Mouse (Mus musculus): Measurements from ENCODE around the gene Jpt2. TPM values are rescaled to one million over a fixed set of nuclear protein-coding genes. Genes with fewer than 3 reads are reported as not detected.
"Not testable (repeated sequence)": the region's sequence is repeated elsewhere in the genome, so short reads cannot be mapped to it uniquely, and the experiment has no call there.

Jpt2 gene
- polyA plus RNA-seq, 1 experiment = 10.5 TPM

DNA sequence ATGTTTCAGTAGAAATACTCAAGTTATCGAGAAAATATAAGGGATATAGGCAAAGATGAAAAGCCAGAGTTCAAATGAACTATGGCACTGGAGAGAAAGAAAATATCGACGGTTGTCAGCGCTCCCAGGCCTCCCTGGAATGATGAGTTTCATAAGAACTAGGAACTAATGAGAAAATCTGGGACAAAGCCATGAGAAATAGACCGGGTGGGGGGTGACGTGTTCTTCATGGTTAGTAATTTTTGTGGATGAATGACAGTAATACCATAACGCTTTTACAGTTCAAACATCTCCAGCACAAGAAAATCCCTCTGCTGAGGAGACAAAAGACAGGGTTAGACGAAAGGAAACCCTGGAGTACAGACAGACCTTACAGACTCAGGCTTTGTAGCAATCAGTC lies 1.1 kb downstream of the Jpt2 start:
- H3K36me3 ChIP-seq (ENCODE audit: control insufficient read depth, insufficient read depth, low read length) = peaks cover 14% of the 10 kb centered on the region
- no peak overlapping the region for H3K27ac ChIP-seq (ENCODE audit: insufficient read depth, low read length)
- no peaks in the 10 kb centered on the region for H3K27me3 ChIP-seq (ENCODE audit: control insufficient read depth, insufficient read depth, low read length)
- no peak for TF ChIP-seq POLR2A (IDR thresholded peaks at IDR 0.05; ENCODE audit: low read depth, low read length)
- no peak for TF ChIP-seq CTCF (IDR thresholded peaks at IDR 0.05; ENCODE audit: extremely low read depth, insufficient read depth, insufficient read length, insufficient replicate concordance)
- no peaks in the 10 kb centered on the region; the same call in 1 of the 2 replicates for H3K4me1 ChIP-seq (ENCODE audit: control insufficient read depth, insufficient read depth, insufficient read length)
- no peak for DNase-seq (ENCODE audit: low read depth in 1 of 2, low spot score in 2 of 2)
- 71% methylated on average over 8 of the region's 8 CpGs for WGBS
- H3K4me3 ChIP-seq (ENCODE audit: extremely low read depth, insufficient read depth, insufficient read length) = peak overlapping the region; percentile 85; the same call in 1 of the 2 replicates

DNA sequence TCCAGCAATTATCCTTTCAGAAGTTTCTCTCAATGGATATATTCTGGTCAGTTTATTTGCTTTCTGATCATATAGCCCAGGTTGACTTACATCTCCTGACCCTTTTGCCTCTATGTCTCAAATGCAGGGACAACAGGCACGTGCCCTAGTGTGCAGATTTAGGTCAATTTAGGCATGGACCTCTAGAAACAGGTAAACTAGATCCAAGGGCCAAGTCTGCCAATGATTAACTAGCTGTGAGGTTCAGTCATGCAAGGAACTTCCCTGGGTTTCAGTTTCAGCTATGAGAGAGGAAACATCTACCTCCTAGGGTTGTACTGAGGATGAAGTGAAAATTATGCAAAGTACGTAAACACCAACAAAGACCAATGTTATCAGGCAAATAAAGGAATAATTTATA lies 7.2 kb downstream of the Jpt2 start:
- no peak for TF ChIP-seq POLR2A (IDR thresholded peaks at IDR 0.05; ENCODE audit: low read depth, low read length)
- TF ChIP-seq CTCF (IDR thresholded peaks at IDR 0.05; ENCODE audit: extremely low read depth, insufficient read depth, insufficient read length, insufficient replicate concordance) = no peak
- H3K27ac ChIP-seq (ENCODE audit: insufficient read depth, low read length) = no peak overlapping the region

DNA sequence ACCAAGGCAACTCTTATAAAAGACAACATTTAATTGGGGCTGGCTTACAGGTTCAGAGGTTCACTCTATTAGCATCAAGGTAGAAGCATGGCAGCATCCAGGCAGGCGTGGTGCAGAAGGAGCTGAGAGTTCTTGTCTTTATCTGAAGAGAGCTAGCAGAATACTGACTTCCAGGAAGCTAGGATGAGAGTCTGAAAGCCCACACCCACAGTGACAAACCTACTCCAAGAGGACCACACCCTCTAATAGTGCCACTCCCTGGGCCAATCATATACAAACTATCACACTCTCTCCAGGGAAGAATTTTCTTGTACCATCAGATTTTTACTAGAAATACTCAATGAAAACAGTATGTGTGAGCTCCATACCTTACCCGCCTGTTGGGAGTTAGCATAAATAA lies 9.8 kb downstream of the Jpt2 start:
- Histone ChIP-seq H3K27me3 (ENCODE audit: control insufficient read depth, insufficient read depth, low read length) (no peaks in the 10 kb centered on the region), H3K4me1 (ENCODE audit: control insufficient read depth, insufficient read depth, insufficient read length) (no peaks in the 10 kb centered on the region), H3K36me3 (ENCODE audit: control insufficient read depth, insufficient read depth, low read length) (peaks cover 29% of the 10 kb centered on the region), H3K4me3 (ENCODE audit: extremely low read depth, insufficient read depth, insufficient read length) (no peak overlapping the region), H3K27ac (ENCODE audit: insufficient read depth, low read length) (no peak overlapping the region)
- DNase-seq (ENCODE audit: low read depth in 1 of 2, low spot score in 2 of 2) = no peak
- WGBS = 85% methylated on average over 2 of the region's 2 CpGs
- TF ChIP-seq CTCF (IDR thresholded peaks at IDR 0.05; ENCODE audit: extremely low read depth, insufficient read depth, insufficient read length, insufficient replicate concordance) (no peak), POLR2A (IDR thresholded peaks at IDR 0.05; ENCODE audit: low read depth, low read length) (no peak)

More for the DNA sequence above, 7.2 kb downstream of the Jpt2 start:
- Histone ChIP-seq H3K4me3 (ENCODE audit: extremely low read depth, insufficient read depth, insufficient read length) (no peak overlapping the region), H3K4me1 (ENCODE audit: control insufficient read depth, insufficient read depth, insufficient read length) (no peaks in the 10 kb centered on the region), H3K36me3 (ENCODE audit: control insufficient read depth, insufficient read depth, low read length) (peaks cover 20% of the 10 kb centered on the region), H3K27me3 (ENCODE audit: control insufficient read depth, insufficient read depth, low read length) (no peaks in the 10 kb centered on the region)
- DNase-seq (ENCODE audit: low read depth in 1 of 2, low spot score in 2 of 2) = no peak
- WGBS = 88% methylated on average over 2 of the region's 2 CpGs

DNA sequence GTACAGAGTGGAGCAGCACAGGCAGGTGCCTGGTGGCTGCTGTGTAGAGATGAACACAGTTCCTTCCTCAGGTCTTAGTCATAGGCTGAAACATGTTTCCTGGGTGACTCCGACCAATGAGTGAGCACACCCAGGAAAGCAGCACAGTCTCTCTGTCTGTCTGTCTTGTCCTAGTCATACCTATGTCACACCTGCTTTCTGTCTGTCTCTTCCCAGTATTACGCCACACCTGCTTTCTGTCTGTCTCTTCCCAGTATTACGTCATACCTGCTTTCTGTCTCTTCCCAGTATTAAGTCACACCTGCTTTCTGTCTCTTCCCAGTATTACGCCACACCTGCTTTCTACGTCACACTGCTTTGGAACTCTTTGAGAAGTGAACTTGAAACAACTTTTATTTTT lies 12.3 kb downstream of the Jpt2 start:
- H3K4me1 ChIP-seq (ENCODE audit: control insufficient read depth, insufficient read depth, insufficient read length) = no peaks in the 10 kb centered on the region
- 96% methylated on average over 5 of the region's 5 CpGs for WGBS
- DNase-seq (ENCODE audit: low read depth in 1 of 2, low spot score in 2 of 2) = no peak
- peaks cover 18% of the 10 kb centered on the region for H3K36me3 ChIP-seq (ENCODE audit: control insufficient read depth, insufficient read depth, low read length)
- no peaks in the 10 kb centered on the region for H3K27me3 ChIP-seq (ENCODE audit: control insufficient read depth, insufficient read depth, low read length)
- H3K27ac ChIP-seq (ENCODE audit: insufficient read depth, low read length) = no peak overlapping the region
- no peak overlapping the region for H3K4me3 ChIP-seq (ENCODE audit: extremely low read depth, insufficient read depth, insufficient read length)
- TF ChIP-seq POLR2A (IDR thresholded peaks at IDR 0.05; ENCODE audit: low read depth, low read length) (no peak), CTCF (IDR thresholded peaks at IDR 0.05; ENCODE audit: extremely low read depth, insufficient read depth, insufficient read length, insufficient replicate concordance) (no peak)

DNA sequence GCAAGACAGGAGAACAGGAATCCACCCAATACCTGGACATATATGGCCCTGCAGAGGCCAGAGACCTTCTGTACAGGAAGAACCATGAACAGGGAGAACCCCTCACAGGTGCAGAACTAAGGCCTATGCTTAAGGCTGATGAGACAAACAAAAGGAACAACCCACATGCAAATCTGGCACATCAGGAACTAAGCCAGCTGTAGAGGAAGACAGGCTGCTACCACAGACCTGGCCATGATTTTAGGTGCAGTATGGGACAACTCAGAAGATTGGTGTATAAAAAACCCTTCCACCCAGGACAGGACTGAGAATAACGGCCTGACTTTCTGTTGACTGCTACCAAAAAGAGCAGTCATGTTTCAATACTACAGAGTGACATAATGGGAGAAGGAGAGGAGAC lies 16.9 kb downstream of the Jpt2 start:
- WGBS = 72% methylated on average over 1 of the region's 1 CpGs
- H3K27me3 ChIP-seq (ENCODE audit: control insufficient read depth, insufficient read depth, low read length); H3K4me1 ChIP-seq (ENCODE audit: control insufficient read depth, insufficient read depth, insufficient read length); H3K4me3 ChIP-seq (ENCODE audit: extremely low read depth, insufficient read depth, insufficient read length): not testable (repeated sequence)
- peak in 1 of 2 experiments; percentile 16 for DNase-seq (ENCODE audit: low read depth in 1 of 2, low spot score in 2 of 2)
- H3K27ac ChIP-seq (ENCODE audit: insufficient read depth, low read length) = peak overlapping the region; percentile 66; the same call in 1 of the 2 replicates
- H3K36me3 ChIP-seq (ENCODE audit: control insufficient read depth, insufficient read depth, low read length) = peaks cover 13% of the 10 kb centered on the region

DNA sequence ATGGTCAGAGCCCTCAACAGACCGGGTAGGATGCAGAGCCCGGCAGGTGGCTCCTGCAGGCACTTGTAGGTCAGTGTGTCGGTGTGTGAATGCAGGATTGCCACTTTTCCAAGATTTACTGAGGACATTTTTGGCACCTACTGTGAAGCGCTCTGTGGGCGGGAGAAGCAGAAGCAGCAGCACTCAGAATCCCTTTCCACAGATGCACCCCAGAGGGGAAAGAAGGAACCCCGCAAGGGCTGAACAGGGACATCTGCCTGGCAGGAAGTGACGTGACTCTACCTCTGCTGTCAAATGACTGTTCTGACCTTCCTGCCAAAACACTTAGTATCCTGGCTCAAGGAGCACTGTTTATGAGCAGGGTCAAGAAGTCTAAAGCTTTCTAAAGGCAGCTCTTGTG lies 17.5 kb downstream of the Jpt2 start:
- H3K27ac ChIP-seq (ENCODE audit: insufficient read depth, low read length) = peak overlapping the region; percentile 67
- peak in 1 of 2 experiments; percentile 6 for DNase-seq (ENCODE audit: low read depth in 1 of 2, low spot score in 2 of 2)
- H3K36me3 ChIP-seq (ENCODE audit: control insufficient read depth, insufficient read depth, low read length) = peaks cover 10% of the 10 kb centered on the region
- peaks cover 4% of the 10 kb centered on the region; the same call in 1 of the 2 replicates for H3K4me1 ChIP-seq (ENCODE audit: control insufficient read depth, insufficient read depth, insufficient read length)
- no peak for TF ChIP-seq CTCF (IDR thresholded peaks at IDR 0.05; ENCODE audit: extremely low read depth, insufficient read depth, insufficient read length, insufficient replicate concordance)
- no peak for TF ChIP-seq POLR2A (IDR thresholded peaks at IDR 0.05; ENCODE audit: low read depth, low read length)
- no peak overlapping the region for H3K4me3 ChIP-seq (ENCODE audit: extremely low read depth, insufficient read depth, insufficient read length)
- no peaks in the 10 kb centered on the region for H3K27me3 ChIP-seq (ENCODE audit: control insufficient read depth, insufficient read depth, low read length)
- WGBS = 90% methylated on average over 7 of the region's 7 CpGs

DNA sequence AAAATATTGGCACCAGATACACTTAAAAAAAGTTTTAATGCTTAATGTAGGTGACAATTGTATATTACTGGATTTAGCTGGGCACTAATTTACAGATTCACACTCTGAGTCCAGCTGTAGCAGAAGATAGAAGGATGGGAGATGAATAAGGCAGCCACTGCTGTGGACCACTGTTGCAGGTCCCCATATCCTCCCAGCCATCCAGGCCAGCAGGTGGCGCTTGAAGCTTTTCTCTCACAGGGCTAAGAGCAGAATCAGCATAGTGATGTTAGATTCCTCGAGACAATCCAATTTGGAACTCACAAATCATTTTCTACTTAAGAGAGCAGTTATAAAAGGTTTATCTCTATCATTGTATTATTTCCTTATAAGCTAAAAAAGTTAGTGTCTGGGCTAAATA lies 18.0 kb downstream of the Jpt2 start:
- DNase-seq (ENCODE audit: low read depth in 1 of 2, low spot score in 2 of 2) = peak in 1 of 2 experiments; percentile 37
- not testable (repeated sequence) for H3K36me3 ChIP-seq (ENCODE audit: control insufficient read depth, insufficient read depth, low read length); H3K4me3 ChIP-seq (ENCODE audit: extremely low read depth, insufficient read depth, insufficient read length); H3K27ac ChIP-seq (ENCODE audit: insufficient read depth, low read length); H3K27me3 ChIP-seq (ENCODE audit: control insufficient read depth, insufficient read depth, low read length); H3K4me1 ChIP-seq (ENCODE audit: control insufficient read depth, insufficient read depth, insufficient read length)
- peak; percentile 35; the same call in 1 of the 2 replicates for TF ChIP-seq CTCF (IDR thresholded peaks at IDR 0.05; ENCODE audit: extremely low read depth, insufficient read depth, insufficient read length, insufficient replicate concordance)
- WGBS = 3% methylated on average over 2 of the region's 2 CpGs

Measured in spleen, adult 2 months (tissue).